Mouse (Mus musculus) B cell, adult 62 days (primary cell): ENCODE data around the gene Crisp1. TPM values are rescaled to one million over a fixed set of nuclear protein-coding genes. Genes with fewer than 3 reads are reported as not detected.

Source experiments
- total RNA-seq: library from RNA; stranded (reverse); gene quantifications from 4 replicates; pipeline ENCODE4 v1.2.4, GENCODE M21; 2023

The Crisp1 gene
- total RNA-seq: not detected in 4 replicates

GRCm38 (mm10) chr17:40319062-40319461 is at the start of gene Crisp1:
Gene Crisp1, minus strand, starts transcription at chr17:40319207.

Other genes with a start within 250 kb of the Crisp1 start
- gene AC192777.2, start 223.8 kb downstream of the Crisp1 start, total RNA-seq: not detected in 4 replicates
- gene Pgk2, start 110.6 kb downstream of the Crisp1 start, total RNA-seq: not detected in 4 replicates
- 1.1 to 1.6 TPM (median 1.5 TPM) in 4 replicates for gene Crisp3, start 76.9 kb downstream of the Crisp1 start, total RNA-seq
- gene Esp8, start 200.8 kb upstream of the Crisp1 start, total RNA-seq: not detected in 4 replicates
- not detected in 4 replicates for gene Esp6, start 242.3 kb upstream of the Crisp1 start, total RNA-seq